Mouse (Mus musculus) splenic B cell, adult 2 months (primary cell): ENCODE measurements at regions not wholly inside any gene's neighbourhood (a gene's known extent, or its start where the extent isn't known, plus 50 kb on each side); places are given as distances from the start of the nearest gene placed in this dataset.

ENCODE experiments used
- DNase-seq: peaks from one replicate; pipeline ENCODE4 v3.0.0-alpha.2; 2011; ENCODE audit warnings: low read depth, low spot score
- H3K27me3 ChIP-seq: 2 replicates; pipeline ENCODE4 v1.6.1; 2012; ENCODE audit warnings: mild to moderate bottlenecking, low read length, moderate library complexity, mixed read lengths; ENCODE audit not compliant: control insufficient read depth, poor library complexity, insufficient read depth, severe bottlenecking
- H3K36me3 ChIP-seq: 2 replicates; pipeline ENCODE4 v1.6.1; 2012; ENCODE audit warnings: mild to moderate bottlenecking, low read length, moderate library complexity, mixed read lengths; ENCODE audit not compliant: control insufficient read depth, poor library complexity, insufficient read depth, severe bottlenecking

DNA sequence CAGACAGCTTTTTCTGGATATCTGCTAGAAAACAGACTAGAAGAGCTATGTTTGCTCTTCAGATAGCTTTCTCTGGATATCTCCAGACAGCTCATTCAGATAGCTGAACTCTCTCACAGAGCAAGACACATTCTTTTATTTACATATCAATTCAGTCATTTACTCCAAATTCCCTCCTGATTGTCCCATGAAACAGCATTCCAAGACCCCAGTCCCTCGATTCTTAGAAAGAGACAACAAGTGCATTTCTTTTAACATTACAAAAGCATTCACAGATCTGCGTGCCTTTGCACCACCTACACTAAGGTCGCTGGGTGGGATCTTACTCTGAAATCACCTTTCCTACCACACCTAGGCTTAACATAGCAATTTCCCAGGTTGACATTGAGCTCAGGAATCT is 1039.5 kb upstream of the Ddx18 start:
- Histone ChIP-seq H3K36me3 (no peaks in the 10 kb centered on the region), H3K27me3 (no peaks in the 10 kb centered on the region)
- no peak for DNase-seq

GRCm38 (mm10) chr1:122575954-122576353 is 1008.2 kb upstream of the Ddx18 start:
- DNase-seq, result no peak
- no peaks in the 10 kb centered on the region for H3K27me3 ChIP-seq
- no peaks in the 10 kb centered on the region for H3K36me3 ChIP-seq

DNA sequence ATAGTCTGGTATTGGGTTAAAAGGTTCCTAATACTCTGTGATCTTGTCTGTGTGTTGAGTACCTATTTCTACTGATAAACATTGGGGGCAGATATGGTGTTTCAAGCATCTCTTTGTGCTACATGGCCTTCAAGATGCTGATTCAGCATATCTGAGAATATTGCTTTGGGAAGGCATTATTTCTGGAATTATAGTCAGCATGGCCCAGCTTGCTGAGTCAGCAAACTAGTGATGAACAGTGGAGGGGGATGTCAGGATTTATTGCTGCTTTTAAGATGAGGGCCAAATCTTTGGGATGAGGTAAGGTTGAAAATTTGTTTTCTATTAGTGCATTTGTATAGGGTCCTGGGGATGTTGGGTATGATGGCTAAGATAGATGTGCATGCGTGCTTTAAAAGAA is 983.8 kb upstream of the Ddx18 start:
- Histone ChIP-seq H3K27me3 (no peaks in the 10 kb centered on the region), H3K36me3 (no peaks in the 10 kb centered on the region)
- DNase-seq, result no peak

DNA sequence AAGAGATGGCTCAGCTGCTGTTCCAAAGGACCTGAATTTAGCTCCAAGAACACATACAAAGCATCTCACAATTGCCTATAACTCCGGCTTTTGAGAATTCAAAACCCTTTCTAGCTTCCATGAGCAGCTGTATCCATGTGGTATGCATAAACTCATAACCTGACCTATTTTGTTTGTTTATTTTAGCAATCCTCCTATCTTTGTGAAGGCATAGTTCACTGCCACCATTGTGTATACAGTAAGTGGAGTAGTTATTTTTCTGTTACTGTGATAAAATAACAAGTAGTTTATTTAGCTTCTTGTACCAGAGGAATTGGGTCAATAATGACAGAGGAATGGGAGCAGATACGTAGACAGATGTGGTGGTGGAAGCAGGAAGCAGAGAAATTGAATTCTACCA is 941.8 kb upstream of the Ddx18 start:
- Histone ChIP-seq H3K36me3 (no peaks in the 10 kb centered on the region), H3K27me3 (no peaks in the 10 kb centered on the region)
- DNase-seq, result no peak

DNA sequence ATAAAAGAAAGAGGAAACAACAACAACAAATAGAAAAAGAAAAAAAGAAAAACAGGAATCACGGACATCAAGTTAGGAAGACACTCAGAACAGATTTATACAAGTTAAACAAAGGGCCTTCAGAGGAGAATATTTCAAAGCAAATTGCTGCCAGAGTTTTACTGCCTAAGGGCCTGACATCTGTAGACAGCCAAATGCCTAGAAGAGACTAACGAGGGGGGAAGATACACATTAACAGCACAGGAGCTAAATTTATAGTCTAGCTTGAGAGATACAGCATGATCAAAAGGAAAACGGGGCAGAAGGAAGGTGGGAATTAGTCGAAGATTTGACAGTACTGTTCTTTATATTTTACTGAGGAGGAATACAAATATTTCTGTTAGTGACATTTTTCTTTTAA is 933.9 kb upstream of the Ddx18 start:
- no peaks in the 10 kb centered on the region for H3K36me3 ChIP-seq

GRCm38 (mm10) chr1:122478003-122478402 is 910.2 kb upstream of the Ddx18 start:
- no peak for DNase-seq
- Histone ChIP-seq H3K27me3 (no peaks in the 10 kb centered on the region), H3K36me3 (no peaks in the 10 kb centered on the region)

More for the DNA sequence above, 933.9 kb upstream of the Ddx18 start:
- DNase-seq, result no peak
- H3K27me3 ChIP-seq, result no peaks in the 10 kb centered on the region; the same call in 1 of the 2 replicates

GRCm38 (mm10) chr1:122463931-122464330 is 896.1 kb upstream of the Ddx18 start:
- no peak for DNase-seq
- Histone ChIP-seq H3K36me3 (no peaks in the 10 kb centered on the region), H3K27me3 (no peaks in the 10 kb centered on the region)

DNA sequence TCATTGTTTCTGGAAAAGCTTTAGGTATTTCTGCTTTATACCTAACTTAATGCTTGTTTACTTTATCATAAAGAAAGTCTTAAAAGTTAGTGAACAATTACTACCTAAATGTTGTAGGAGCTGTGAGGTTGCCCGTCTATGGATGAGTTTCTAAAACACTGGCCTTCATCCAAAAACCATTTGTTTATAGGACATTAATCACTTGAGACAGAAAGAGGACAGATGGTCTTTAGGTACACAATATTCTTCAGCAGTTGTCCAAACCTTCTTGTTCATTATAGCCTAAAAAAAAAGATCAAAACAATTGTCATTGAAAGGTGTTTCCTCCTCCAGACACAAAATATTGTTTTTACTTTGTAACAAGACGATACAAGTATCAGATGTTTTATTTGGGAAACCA is 891.3 kb upstream of the Ddx18 start:
- H3K27me3 ChIP-seq, result no peaks in the 10 kb centered on the region
- no peaks in the 10 kb centered on the region for H3K36me3 ChIP-seq
- DNase-seq, result no peak

GRCm38 (mm10) chr1:122454881-122455280 is 887.1 kb upstream of the Ddx18 start:
- DNase-seq, result no peak
- Histone ChIP-seq H3K27me3 (no peaks in the 10 kb centered on the region), H3K36me3 (no peaks in the 10 kb centered on the region)

GRCm38 (mm10) chr1:122453617-122454016 is 885.8 kb upstream of the Ddx18 start:
- Histone ChIP-seq H3K36me3 (no peaks in the 10 kb centered on the region), H3K27me3 (no peaks in the 10 kb centered on the region)
- DNase-seq, result no peak

DNA sequence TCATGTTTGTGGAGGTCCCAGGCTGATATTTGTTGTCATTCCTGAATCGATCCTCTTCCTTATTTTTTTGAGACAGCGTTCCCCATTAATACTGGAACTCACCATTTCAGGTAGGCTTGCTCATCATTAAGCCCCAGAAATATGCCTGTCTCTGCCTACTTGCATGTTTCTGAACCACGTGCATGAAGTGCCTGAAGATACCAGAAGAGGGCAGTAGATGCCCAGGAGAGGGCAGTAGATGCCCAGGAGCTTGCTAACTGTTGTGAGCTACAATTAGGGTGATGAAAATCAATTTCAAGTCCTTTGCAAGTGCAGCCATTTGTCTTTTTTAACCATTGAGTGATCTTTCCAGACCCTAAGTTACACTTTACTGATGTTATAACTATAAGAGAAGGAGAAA is 871.6 kb upstream of the Ddx18 start:
- DNase-seq, result no peak
- Histone ChIP-seq H3K36me3 (no peaks in the 10 kb centered on the region), H3K27me3 (no peaks in the 10 kb centered on the region)

DNA sequence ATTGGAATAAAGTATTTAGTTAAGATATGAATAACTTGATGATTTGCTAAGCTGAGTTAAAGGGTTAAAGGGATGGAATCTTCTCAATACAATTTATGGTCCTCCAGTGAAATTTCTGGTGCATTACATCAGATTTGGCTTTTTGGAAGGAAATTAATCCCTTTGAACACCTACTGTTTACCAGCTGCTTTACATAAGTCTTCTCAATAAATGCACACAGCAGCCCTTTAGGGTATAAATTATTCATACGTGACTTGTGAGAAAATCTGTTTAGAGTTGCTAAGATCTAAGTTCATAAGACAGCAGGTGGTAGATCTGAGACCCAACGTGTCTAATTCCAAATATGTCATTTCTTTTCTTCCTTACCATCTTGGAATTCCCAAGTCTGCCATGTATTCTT is 855.7 kb upstream of the Ddx18 start:
- no peaks in the 10 kb centered on the region for H3K36me3 ChIP-seq
- H3K27me3 ChIP-seq, result no peaks in the 10 kb centered on the region
- no peak for DNase-seq

DNA sequence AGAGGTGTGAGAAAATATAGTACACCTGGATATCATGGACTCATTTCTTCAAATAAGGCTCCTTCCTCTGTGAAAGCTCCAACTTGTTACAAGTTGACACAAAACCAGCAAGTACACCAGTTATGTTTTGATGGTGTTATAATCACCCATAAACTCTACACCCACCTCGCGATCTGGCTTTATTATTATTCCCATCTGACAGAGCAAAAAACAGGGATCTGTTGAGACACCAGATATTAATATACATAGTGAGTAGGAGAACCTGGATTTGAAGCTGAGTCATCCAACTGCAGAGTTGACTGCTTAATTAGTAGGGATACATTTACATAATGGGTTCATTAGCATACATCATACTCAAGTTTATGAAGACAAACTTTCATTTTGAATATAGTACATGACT is 828.6 kb upstream of the Ddx18 start:
- H3K36me3 ChIP-seq, result no peaks in the 10 kb centered on the region
- DNase-seq, result no peak

DNA sequence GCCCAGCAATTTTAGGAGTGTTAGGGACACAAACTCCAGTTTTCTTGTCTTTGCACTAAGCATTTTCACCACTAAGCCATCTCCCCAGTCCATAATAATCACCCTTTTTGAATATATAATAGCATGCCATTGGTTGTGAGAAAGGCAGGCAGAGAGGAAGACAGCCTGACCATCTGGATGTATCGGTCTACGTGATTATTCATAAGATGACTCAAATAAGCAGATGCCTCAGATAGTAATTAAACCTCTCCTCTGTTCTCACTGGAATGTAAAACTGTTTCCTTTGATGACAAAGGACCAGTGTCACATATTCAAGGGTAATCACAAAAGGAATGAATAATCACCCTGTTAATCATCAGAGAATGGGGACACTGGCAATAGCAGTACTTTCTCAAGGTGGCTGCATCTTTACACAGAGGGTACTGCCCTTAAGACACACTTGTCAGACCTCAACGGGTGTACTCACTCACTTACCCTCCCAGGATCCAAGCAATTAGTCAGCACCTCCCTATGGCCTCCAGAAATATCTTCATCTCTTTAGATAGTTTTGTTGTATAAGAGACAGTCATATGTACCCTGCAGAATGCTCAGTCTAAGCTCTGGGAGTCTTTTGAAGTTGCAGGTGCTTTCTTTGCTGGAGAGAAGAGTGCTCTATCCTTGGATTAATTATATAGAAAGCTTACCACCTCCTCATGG is 826.0 kb upstream of the Ddx18 start:
- no peaks in the 10 kb centered on the region for H3K27me3 ChIP-seq
- DNase-seq, result no peak

More for the DNA sequence above, 828.6 kb upstream of the Ddx18 start:
- no peaks in the 10 kb centered on the region for H3K27me3 ChIP-seq

GRCm38 (mm10) chr1:122357015-122357414 is 789.2 kb upstream of the Ddx18 start:
- Histone ChIP-seq H3K36me3 (no peaks in the 10 kb centered on the region), H3K27me3 (no peaks in the 10 kb centered on the region)
- peak; percentile 98 for DNase-seq

More for the DNA sequence above, 826.0 kb upstream of the Ddx18 start:
- no peaks in the 10 kb centered on the region for H3K36me3 ChIP-seq

DNA sequence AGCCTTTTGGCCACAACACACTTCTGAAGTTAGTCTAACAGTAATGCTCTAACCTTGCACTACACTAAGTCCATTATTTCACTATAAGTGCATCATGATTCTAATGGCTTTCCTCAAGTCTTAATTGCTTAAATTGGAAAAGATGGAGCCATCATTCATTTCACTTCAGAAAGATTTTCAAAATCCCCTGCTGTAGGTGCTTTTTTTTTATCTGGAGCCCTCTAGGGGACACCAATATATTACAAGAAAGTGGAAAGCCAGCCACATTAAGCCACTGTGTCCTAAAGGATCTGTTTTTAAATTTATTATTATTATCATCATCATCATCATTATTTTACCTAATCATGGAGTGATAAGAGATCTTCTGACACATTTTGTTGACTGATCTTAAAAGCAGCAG is 783.7 kb upstream of the Ddx18 start:
- Histone ChIP-seq H3K27me3 (no peaks in the 10 kb centered on the region), H3K36me3 (no peaks in the 10 kb centered on the region)
- DNase-seq, result no peak
